Mouse (Mus musculus) neural tube, embryonic 11.5 days (tissue): ENCODE results near the gene Cnn2. TPM values are rescaled to one million over a fixed set of nuclear protein-coding genes. Genes with fewer than 3 reads are reported as not detected.
A peak's percentile ranks its signal among the peaks of the same experiment; 100 is the strongest.

Source experiments
- ATAC-seq: fragments of 200-750 bp; cut with Nextera tagmentation; 2 replicates; pipeline ENCODE4 v1.8.0; 2017; ENCODE audit warnings: moderate number of reproducible peaks, mild to moderate bottlenecking, moderate TSS enrichment, moderate library complexity; ENCODE audit not compliant: insufficient read depth, low FRiP score, low TSS enrichment
- DNase-seq: peaks from one replicate; pipeline ENCODE4 v3.0.0-alpha.2; 2015; ENCODE audit warnings: low spot score
- H3K27ac ChIP-seq: fragments of 300-500 bp; sonication (generic); 2 replicates; pipeline ENCODE4 v1.5.1; 2014; ENCODE audit warnings: low read depth, mild to moderate bottlenecking, low read length
- H3K27me3 ChIP-seq: fragments of 300-500 bp; sonication (generic); 2 replicates; pipeline ENCODE4 v1.6.1; 2014; ENCODE audit warnings: mild to moderate bottlenecking, low read length, mixed read lengths; ENCODE audit not compliant: control insufficient read depth, insufficient read depth
- H3K36me3 ChIP-seq: fragments of 300-500 bp; sonication (generic); 2 replicates; pipeline ENCODE4 v1.6.1; 2014; ENCODE audit warnings: mild to moderate bottlenecking, low read length, moderate library complexity, mixed read lengths; ENCODE audit not compliant: control insufficient read depth, insufficient read depth
- H3K4me1 ChIP-seq: fragments of 300-500 bp; sonication (generic); 2 replicates; pipeline ENCODE4 v1.6.1; 2014; ENCODE audit warnings: low read length, mixed read lengths; ENCODE audit not compliant: control insufficient read depth, insufficient read depth
- H3K4me2 ChIP-seq: fragments of 300-500 bp; sonication (generic); 2 replicates; pipeline ENCODE4 v1.6.1; 2014; ENCODE audit warnings: low read depth, mild to moderate bottlenecking, moderate library complexity
- H3K4me3 ChIP-seq: fragments of 300-500 bp; sonication (generic); 2 replicates; pipeline ENCODE4 v1.5.1; 2014; ENCODE audit warnings: low read depth, low read length
- H3K9ac ChIP-seq: fragments of 300-500 bp; sonication (generic); 2 replicates; pipeline ENCODE4 v1.6.1; 2014; ENCODE audit warnings: mild to moderate bottlenecking, low read length
- H3K9me3 ChIP-seq: fragments of 300-500 bp; sonication (generic); 2 replicates; pipeline ENCODE4 v1.6.1; 2016; ENCODE audit warnings: low read length; ENCODE audit not compliant: control insufficient read depth
- WGBS: fragments of 180-500 bp; shearing (Covaris S2); extraction: QIAGEN DNeasy Blood & Tissue Kit; methylation state at CpG from one replicate; pipeline ENCODE4 v1.1.7; 2014; 5-methylcytosine and 5-hydroxymethylcytosine counted together
- polyA plus RNA-seq: library from polyadenylated mRNA; unstranded; fragments of >200 nt; fragmentation: Nextera tagmentation; extraction: Ambion mirVana; gene quantifications from 2 replicates; pipeline ENCODE4 v1.2.1, GENCODE M21; 2014

Gene Cnn2
- polyA plus RNA-seq, 1 experiment from 2014 or later = 167 TPM

- WGBS = 17% methylated on average over 15 of the region's 15 CpGs
Observed at GRCm38 (mm10) chr10:79989870-79990269, 1.5 kb downstream of the Cnn2 start.

GRCm38 (mm10) chr10:79991099-79991498 lies 2.7 kb downstream of the Cnn2 start:
- ATAC-seq (no peak), DNase-seq (no peak)
- H3K36me3 ChIP-seq = no peaks in the 10 kb centered on the region; the same call in 1 of the 2 replicates
- H3K4me3 ChIP-seq = no peak overlapping the region
- H3K27me3 ChIP-seq = peaks cover 32% of the 10 kb centered on the region
- peaks cover 7% of the 10 kb centered on the region; the same call in 1 of the 2 replicates for H3K4me1 ChIP-seq
- H3K27ac ChIP-seq = no peak overlapping the region
- peaks cover 5% of the 10 kb centered on the region; the same call in 1 of the 2 replicates for H3K9me3 ChIP-seq
- no peak overlapping the region for H3K4me2 ChIP-seq
- no peak overlapping the region for H3K9ac ChIP-seq
- 50% methylated on average over 12 of the region's 12 CpGs for WGBS

More at GRCm38 (mm10) chr10:79989870-79990269, 1.5 kb downstream of the Cnn2 start:
- H3K4me2 ChIP-seq = peak overlapping the region; percentile 47
- peaks cover 32% of the 10 kb centered on the region for H3K27me3 ChIP-seq
- H3K36me3 ChIP-seq = no peaks in the 10 kb centered on the region; the same call in 1 of the 2 replicates
- peaks cover 5% of the 10 kb centered on the region; the same call in 1 of the 2 replicates for H3K9me3 ChIP-seq
- H3K4me3 ChIP-seq = peak overlapping the region; percentile 55
- ATAC-seq = no peak
- peaks cover 7% of the 10 kb centered on the region; the same call in 1 of the 2 replicates for H3K4me1 ChIP-seq
- no peak for DNase-seq
- peak overlapping the region; percentile 37 for H3K9ac ChIP-seq
- H3K27ac ChIP-seq = no peak overlapping the region

GRCm38 (mm10) chr10:79991548-79991947 lies 3.2 kb downstream of the Cnn2 start:
- Histone ChIP-seq H3K27me3 (peaks cover 32% of the 10 kb centered on the region), H3K27ac (no peak overlapping the region), H3K4me3 (no peak overlapping the region), H3K4me1 (peaks cover 7% of the 10 kb centered on the region; the same call in 1 of the 2 replicates), H3K9me3 (peaks cover 5% of the 10 kb centered on the region; the same call in 1 of the 2 replicates), H3K36me3 (no peaks in the 10 kb centered on the region; the same call in 1 of the 2 replicates), H3K9ac (no peak overlapping the region), H3K4me2 (no peak overlapping the region)
- 82% methylated on average over 6 of the region's 6 CpGs for WGBS
- no peak for DNase-seq
- ATAC-seq = no peak

GRCm38 (mm10) chr10:79994397-79995115 lies 6.2 kb downstream of the Cnn2 start:
- no peak overlapping the region; the same call in 1 of the 2 replicates for H3K4me3 ChIP-seq
- H3K27me3 ChIP-seq = peaks cover 7% of the 10 kb centered on the region
- DNase-seq = no peak
- WGBS = 88% methylated on average over 16 of the region's 16 CpGs
- no peak for ATAC-seq
- no peak overlapping the region for H3K9ac ChIP-seq
- H3K4me2 ChIP-seq = no peak overlapping the region
- no peak overlapping the region for H3K27ac ChIP-seq
- peaks cover 5% of the 10 kb centered on the region; the same call in 1 of the 2 replicates for H3K4me1 ChIP-seq
- H3K36me3 ChIP-seq = no peaks in the 10 kb centered on the region; the same call in 1 of the 2 replicates
- peaks cover 5% of the 10 kb centered on the region; the same call in 1 of the 2 replicates for H3K9me3 ChIP-seq

- H3K9ac ChIP-seq = no peak overlapping the region
- no peaks in the 10 kb centered on the region for H3K27me3 ChIP-seq
- H3K36me3 ChIP-seq = no peaks in the 10 kb centered on the region; the same call in 1 of the 2 replicates
- no peak for DNase-seq
- no peak overlapping the region for H3K4me2 ChIP-seq
- H3K27ac ChIP-seq = no peak overlapping the region
- 94% methylated on average over 1 of the region's 1 CpGs for WGBS
- ATAC-seq = no peak
- peaks cover 5% of the 10 kb centered on the region; the same call in 1 of the 2 replicates for H3K4me1 ChIP-seq
- peaks cover 5% of the 10 kb centered on the region; the same call in 1 of the 2 replicates for H3K9me3 ChIP-seq
- no peak overlapping the region for H3K4me3 ChIP-seq
Observed at GRCm38 (mm10) chr10:79995636-79996035, 7.3 kb downstream of the Cnn2 start.

GRCm38 (mm10) chr10:79996272-79997033 lies 8.1 kb downstream of the Cnn2 start, which contains the start of gene Abca7:
Gene Abca7 (plus strand): TSS chr10:79996494.
- ATAC-seq (peak; percentile 75), DNase-seq (peak; percentile 97)
- Histone ChIP-seq H3K4me1 (peaks cover 5% of the 10 kb centered on the region; the same call in 1 of the 2 replicates), H3K27ac (peak within 1 kb of the TSS; percentile 23; the same call in 1 of the 2 replicates), H3K4me3 (peak within 1 kb of the TSS; percentile 42), H3K27me3 (no peaks in the 10 kb centered on the region), H3K4me2 (peak within 1 kb of the TSS; percentile 64), H3K36me3 (no peaks in the 10 kb centered on the region; the same call in 1 of the 2 replicates), H3K9ac (peak within 1 kb of the TSS; percentile 41), H3K9me3 (peaks cover 3% of the 10 kb centered on the region; the same call in 1 of the 2 replicates)
- under 1% methylated on average over 34 of the region's 34 CpGs for WGBS

GRCm38 (mm10) chr10:79997034-79997760 lies 8.8 kb downstream of the Cnn2 start:
- under 1% methylated on average over 35 of the region's 35 CpGs for WGBS

More at GRCm38 (mm10) chr10:79997034-79997760, 8.8 kb downstream of the Cnn2 start:
- Histone ChIP-seq H3K4me2 (peak overlapping the region; percentile 64), H3K36me3 (no peaks in the 10 kb centered on the region; the same call in 1 of the 2 replicates), H3K27me3 (0 out of 2 replicates have a peak, but pooled peaks cover 2% of the 10 kb centered on the region), H3K9ac (peak overlapping the region; percentile 5), H3K27ac (peak overlapping the region; percentile 23; the same call in 1 of the 2 replicates), H3K4me1 (peaks cover 5% of the 10 kb centered on the region; the same call in 1 of the 2 replicates), H3K4me3 (peak overlapping the region; percentile 42), H3K9me3 (no peaks in the 10 kb centered on the region)
- DNase-seq (peak; percentile 92), ATAC-seq (peak; percentile 81)
